Mouse (Mus musculus): Measurements from ENCODE around the gene Zgrf1. TPM values are rescaled to one million over a fixed set of nuclear protein-coding genes. Genes with fewer than 3 reads are reported as not detected.
A peak's percentile ranks its signal among the peaks of the same experiment; 100 is the strongest.

The Zgrf1 gene
- total RNA-seq, 4 experiments from 2014 or later = 0.56 to 0.91 (median 0.76) TPM

- DNase-seq (ENCODE audit: low spot score in 2 of 2) = no peak
These were observed 86.8 kb downstream of the Zgrf1 start for GRCm38 (mm10) chr3:127639875-127640761.

- DNase-seq (ENCODE audit: low spot score in 2 of 2) = no peak
These were observed 87.7 kb downstream of the Zgrf1 start for GRCm38 (mm10) chr3:127640762-127641700.

- no peak for DNase-seq (ENCODE audit: low spot score in 2 of 2)
These were observed 88.9 kb downstream of the Zgrf1 start for GRCm38 (mm10) chr3:127642211-127642610.

GRCm38 (mm10) chr3:127646156-127646825 lies 93.0 kb downstream of the Zgrf1 start:
- no peak for DNase-seq (ENCODE audit: low spot score in 2 of 2)

- no peak for DNase-seq (ENCODE audit: low spot score in 2 of 2)
These were observed 98.7 kb downstream of the Zgrf1 start for GRCm38 (mm10) chr3:127651742-127652653.

- DNase-seq (ENCODE audit: low spot score in 2 of 2) = no peak
These were observed 107.4 kb downstream of the Zgrf1 start for GRCm38 (mm10) chr3:127660712-127661111.

GRCm38 (mm10) chr3:127661646-127662531 lies 108.6 kb downstream of the Zgrf1 start:
- no peak for DNase-seq (ENCODE audit: low spot score in 2 of 2)

Small RNA genes within 50 kb of the gene (microRNA-seq; reads per million reads assigned to microRNA genes)
- gene Mir302a (71.5 reads per million, percentile 46 among the genes with 10 or more reads in this experiment), gene Mir302b (38.2 reads per million, percentile 35 among the genes with 10 or more reads in this experiment), gene Mir302c (15.8 reads per million, percentile 13 among the genes with 10 or more reads in this experiment), gene Mir302d (28.3 reads per million, percentile 28 among the genes with 10 or more reads in this experiment), gene Mir367 (not detected)

Other genes starting within 250 kb of the Zgrf1 start
- gene Ank2, start 54.1 kb upstream of the Zgrf1 start, total RNA-seq (2022) = 100 to 1,000 TPM in 3 of 4 experiments, 10 to 100 TPM in 1; 96.2 to 128 (median 111) TPM
- 1 to 10 TPM; 5.6 to 9.8 (median 7.6) TPM for gene Larp7, start 140 bp upstream of the Zgrf1 start, total RNA-seq (2022)
- not detected for gene Neurog2, start 79.6 kb downstream of the Zgrf1 start, total RNA-seq (2022)
- 1 to 10 TPM in 3 of 4 experiments, under 1 TPM in 1; 0.92 to 1.8 (median 1.6) TPM for gene Alpk1, start 227.0 kb downstream of the Zgrf1 start, total RNA-seq (2022)
- gene Tifa, start 236.3 kb downstream of the Zgrf1 start, total RNA-seq (2022) = 1 to 10 TPM in 2 of 4 experiments, under 1 TPM in 2; 0.85 to 1.6 (median 1.0) TPM

All from gastrocnemius, adult 8-10 months (tissue).